Mouse (Mus musculus): ENCODE data around the gene Rnf217.

Rnf217 gene

GRCm38 (mm10) chr10:31467043-31467898, 141.7 kb downstream of the Rnf217 start:
- DNase-seq = no peak

DNA sequence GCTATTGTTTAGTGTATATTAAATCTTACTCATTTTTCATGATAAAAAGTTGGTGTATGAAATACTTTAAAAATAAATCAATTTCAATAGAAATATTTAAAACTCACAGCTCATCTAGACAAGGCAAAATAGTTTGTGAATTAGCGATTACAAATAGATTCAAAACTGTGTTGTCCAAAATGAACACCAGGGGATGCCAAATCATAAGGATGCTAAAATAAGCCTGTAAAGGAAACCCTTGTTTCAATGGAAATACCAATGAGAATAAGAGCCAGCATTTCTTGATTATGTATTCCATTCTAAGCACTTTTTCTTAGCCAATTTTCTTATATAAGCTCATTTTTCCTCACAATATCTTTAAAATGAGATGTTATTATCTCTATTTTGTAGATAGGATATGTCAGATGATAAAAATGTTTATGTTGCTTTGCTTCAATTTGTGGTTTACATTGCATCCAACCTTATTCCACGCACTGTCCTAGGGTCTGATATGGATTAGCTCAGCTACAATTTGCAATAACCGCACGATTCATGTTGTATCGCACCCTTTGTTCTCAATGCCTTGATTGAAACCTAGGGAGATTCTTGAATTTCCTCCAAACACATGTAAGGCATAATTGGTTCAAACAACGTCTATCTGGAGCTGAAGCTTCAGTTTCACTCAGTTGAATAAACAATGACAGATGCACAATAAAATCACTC, 143.0 kb downstream of the Rnf217 start:
- DNase-seq = no peak

- no peak for DNase-seq
These were observed 143.6 kb downstream of the Rnf217 start for GRCm38 (mm10) chr10:31465424-31465823.

- no peak for DNase-seq
These were observed 145.9 kb downstream of the Rnf217 start for GRCm38 (mm10) chr10:31463044-31463443.

GRCm38 (mm10) chr10:31456806-31457205, 152.2 kb downstream of the Rnf217 start:
- no peak for DNase-seq

DNA sequence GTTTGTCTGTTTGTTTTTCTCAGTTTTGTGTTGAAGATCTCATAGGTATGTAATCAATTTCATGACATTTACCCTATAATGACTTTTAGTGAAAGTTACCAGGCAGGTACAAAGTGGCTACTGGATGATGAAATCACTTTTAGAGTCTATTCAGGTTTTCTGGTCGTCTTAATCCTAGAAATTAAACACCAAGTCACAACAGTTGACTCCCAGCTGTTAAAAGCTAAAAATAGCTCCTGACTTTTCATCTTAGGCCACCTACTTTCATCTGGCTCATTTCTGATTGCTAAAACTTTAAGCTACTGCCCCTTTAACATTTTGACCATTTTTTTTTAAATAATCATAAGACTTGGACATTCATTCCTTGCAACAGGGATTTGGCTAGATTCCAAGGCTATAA, 161.9 kb downstream of the Rnf217 start:
- DNase-seq = no peak

DNA sequence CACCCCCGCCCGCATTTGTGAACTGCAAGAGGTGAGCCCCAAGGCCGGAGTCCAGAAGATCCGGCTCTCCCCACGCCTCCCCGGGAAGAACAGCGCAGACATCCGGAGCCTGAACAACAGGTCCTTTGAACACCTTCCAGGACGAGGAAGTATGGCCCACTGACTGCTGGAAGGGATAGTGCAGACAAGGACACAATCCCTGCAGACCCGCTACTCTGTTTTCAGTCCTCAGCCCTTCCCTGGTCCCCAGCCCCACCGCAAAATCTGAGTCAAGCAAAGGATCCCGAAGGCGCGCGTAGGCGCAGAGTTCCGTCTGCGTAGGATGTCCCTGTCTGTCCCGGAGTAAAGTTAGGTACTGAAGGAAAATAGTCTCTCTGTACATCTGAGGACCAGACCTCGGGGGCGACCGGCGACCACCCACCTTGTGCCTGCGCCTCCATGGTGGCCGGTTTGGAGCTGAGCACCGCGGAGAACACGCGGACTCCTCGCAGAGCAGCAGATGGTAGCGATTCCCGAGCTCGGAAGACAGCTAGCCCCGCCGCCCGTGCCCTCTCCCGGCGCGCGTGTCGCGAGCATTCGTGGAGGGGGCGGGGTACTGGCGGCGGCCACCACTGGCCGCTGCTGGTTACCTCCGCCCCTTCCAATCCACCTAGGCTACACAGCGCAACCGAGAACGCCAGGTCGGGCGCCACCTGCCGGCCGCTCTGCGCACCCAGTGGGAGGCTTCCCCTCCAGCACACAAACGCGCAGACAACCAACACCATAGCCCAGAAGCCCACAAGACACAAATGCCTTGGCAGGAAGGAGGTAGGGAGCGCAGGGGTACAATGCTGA, 163.5 kb downstream of the Rnf217 start, which contains the start of gene Tpd52l1:
Gene Tpd52l1, minus strand, starts transcription at position 668 of the 834 bp plus-strand sequence.
- DNase-seq = peak; percentile 66

DNA sequence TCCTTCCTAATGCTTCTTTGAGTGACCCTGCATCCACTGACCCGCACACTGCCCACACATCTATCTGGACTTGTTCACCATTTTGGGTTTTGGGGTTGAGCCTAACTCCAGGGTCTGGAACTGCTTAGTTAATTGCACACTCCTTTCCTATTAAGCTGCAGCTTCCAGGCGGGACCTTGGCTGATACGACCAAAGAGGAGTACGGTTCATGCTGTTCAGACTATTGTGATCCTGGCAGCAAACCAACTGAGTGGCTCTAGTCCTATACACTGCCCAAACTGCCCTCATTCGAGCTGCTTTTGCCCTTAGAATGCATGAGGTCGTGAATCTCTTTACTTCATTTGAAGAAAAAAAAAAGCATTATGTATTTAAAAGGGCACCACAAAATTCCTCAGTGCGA, 164.8 kb downstream of the Rnf217 start:
- no peak for DNase-seq
